21 mouse cellular contexts compared by ENCODE assay signal in genomic region chr14:57712884-57713283, GRCm38 (mm10). TPM values are rescaled to one million over a fixed set of nuclear protein-coding genes. Genes with fewer than 3 reads are reported as not detected.
DNase-seq lines count a peak whose midpoint lies in the region; ATAC-seq lines count a peak whose summit lies in the region.
"Had no signal": no experiment of that assay in that cellular context is flagged by ENCODE, and none has a peak within 500 bp of the region (broad histone marks: within the 10 kb centered on the region; RNA-seq: fewer than 3 reads in every experiment).

No protein-coding gene starts in this region.

- H3K4me2 ChIP-seq in liver, embryonic 15.5 days = no peak overlapping the region
- H3K4me2 ChIP-seq in forebrain, embryonic 12.5 days = no peak overlapping the region
- H3K4me2 ChIP-seq: embryonic facial prominence, embryonic 15.5 days; heart, embryonic 15.5 days; hindbrain, embryonic 13.5 days; kidney, embryonic 15.5 days; limb, embryonic 13.5 days had no signal

- no peak overlapping the region for H3K4me3 ChIP-seq in liver, embryonic 15.5 days (replicated peaks)
- no peak overlapping the region for H3K4me3 ChIP-seq in forebrain, embryonic 12.5 days (replicated peaks)
- H3K4me3 ChIP-seq: embryonic facial prominence, embryonic 15.5 days; heart, embryonic 15.5 days; hindbrain, embryonic 13.5 days; kidney, embryonic 15.5 days; limb, embryonic 13.5 days had no signal

- H3K4me1 ChIP-seq in liver, embryonic 15.5 days (replicated peaks) = peaks cover 53% of the 10 kb centered on the region
- peaks cover 28% of the 10 kb centered on the region for H3K4me1 ChIP-seq in forebrain, embryonic 12.5 days

- peak overlapping the region; percentile 45; the same call in 1 of the 2 replicates for H3K27ac ChIP-seq in liver, embryonic 15.5 days (replicated peaks)
- H3K27ac ChIP-seq in forebrain, embryonic 12.5 days = no peak overlapping the region
- H3K27ac ChIP-seq: embryonic facial prominence, embryonic 15.5 days; heart, embryonic 15.5 days; hindbrain, embryonic 13.5 days; kidney, embryonic 15.5 days; limb, embryonic 13.5 days had no signal

- no peak overlapping the region for H3K9ac ChIP-seq in liver, embryonic 15.5 days
- no peak overlapping the region for H3K9ac ChIP-seq in forebrain, embryonic 12.5 days
- H3K9ac ChIP-seq: embryonic facial prominence, embryonic 15.5 days; forebrain, postnatal 0 days; heart, embryonic 15.5 days; hindbrain, embryonic 13.5 days; kidney, embryonic 15.5 days; limb, embryonic 13.5 days had no signal

- H3K36me3 ChIP-seq in liver, embryonic 15.5 days (replicated peaks) = 0 out of 2 replicates have a peak, but pooled peaks cover 4% of the 10 kb centered on the region
- 0 out of 2 replicates have a peak, but pooled peaks cover 3% of the 10 kb centered on the region for H3K36me3 ChIP-seq in forebrain, embryonic 12.5 days (replicated peaks)

- peak; percentile 52 for DNase-seq in lung, postnatal 36 days
- no peak for DNase-seq in lung, postnatal 10 days
- no peak for DNase-seq in left cerebral cortex, postnatal 14 days (ENCODE audit: low spot score in 2 of 2)
- DNase-seq in ovary, postnatal 36 days (ENCODE audit: low spot score) = no peak
- DNase-seq: adrenal gland, adult 8-10 months; forebrain, postnatal 0 days; gastrocnemius, postnatal 36 days; thymus, postnatal 14 days had no signal

- no peaks in the 10 kb centered on the region for H3K27me3 ChIP-seq in liver, embryonic 15.5 days
- no peaks in the 10 kb centered on the region for H3K27me3 ChIP-seq in forebrain, embryonic 12.5 days
- H3K27me3 ChIP-seq: embryonic facial prominence, embryonic 15.5 days; heart, embryonic 15.5 days; hindbrain, embryonic 13.5 days; kidney, embryonic 15.5 days; limb, embryonic 13.5 days; Patski had no signal

- 0 out of 2 replicates have a peak, but pooled peaks have one; percentile 37 for ATAC-seq in erythroid progenitor cell, adult 5-6 weeks (replicated peaks; ENCODE audit: low FRiP score, poor library complexity, severe bottlenecking)
- ATAC-seq in liver, embryonic 15.5 days (ENCODE audit: insufficient read depth) = peak; percentile 68
- ATAC-seq in neutrophil, adult 5-6 weeks (ENCODE audit: extremely low read depth, insufficient number of reproducible peaks, low FRiP score, poor library complexity, severe bottlenecking) = peak; percentile 73
- ATAC-seq in forebrain, embryonic 12.5 days (ENCODE audit: low FRiP score) = no peak
- ATAC-seq: forebrain, postnatal 0 days; Patski had no signal

- no peaks in the 10 kb centered on the region for H3K9me3 ChIP-seq in liver, embryonic 15.5 days (replicated peaks)
- H3K9me3 ChIP-seq in forebrain, embryonic 12.5 days = no peaks in the 10 kb centered on the region
- H3K9me3 ChIP-seq: embryonic facial prominence, embryonic 15.5 days; heart, embryonic 15.5 days; hindbrain, embryonic 13.5 days; kidney, embryonic 15.5 days; limb, embryonic 13.5 days had no signal

- intact Hi-C loops in left cerebral cortex, postnatal 14 days (cut with DNase I) = no loop called here

- WGBS in liver, embryonic 15.5 days (ENCODE audit: insufficient replicate concordance) = 18% methylated on average over 1 of the region's 1 CpGs
- 88% methylated on average over 1 of the region's 1 CpGs for WGBS in forebrain, embryonic 12.5 days

RNA-seq across cellular contexts. Expression of gene Gm49361, which starts 33.0 kb away (rescaled TPM):
- not detected in 2 replicates for total RNA-seq in erythroid progenitor cell, adult 5-6 weeks (2015; ENCODE audit: low replicate concordance)
- not detected in 2 replicates for total RNA-seq in erythroid progenitor cell, adult 5-6 weeks (2017; ENCODE audit: low replicate concordance)
- polyA plus RNA-seq in liver, embryonic 15.5 days (2015; fragmentation: Nextera tagmentation; extraction: Ambion mirVana) = not detected in 2 replicates
- total RNA-seq in neutrophil, adult 5-6 weeks (2017) = not detected in 2 replicates
- under 1 TPM in 1 of 2 experiments, not detected in 1; 0.64 TPM for total RNA-seq in left cerebral cortex, postnatal 14 days (2021)
- not detected in 2 replicates for polyA plus RNA-seq in forebrain, embryonic 12.5 days (2016; fragmentation: Nextera tagmentation; extraction: Ambion mirVana)
- total RNA-seq: forebrain, postnatal 0 days; layer of hippocampus, postnatal 14 days had no signal
- polyA plus RNA-seq: C2C12; embryonic facial prominence, embryonic 15.5 days; forebrain, postnatal 0 days; heart, embryonic 15.5 days; hindbrain, embryonic 13.5 days; kidney, embryonic 15.5 days; limb, embryonic 13.5 days; neural tube, embryonic 11.5 days; Patski had no signal

RNA-seq across cellular contexts. Expression of gene Lats2, which starts 45.3 kb away (rescaled TPM):
- total RNA-seq in erythroid progenitor cell, adult 5-6 weeks (2015; ENCODE audit: low replicate concordance) = 24.9 and 33.5 TPM in 2 replicates
- 38.4 and 38.9 TPM in 2 replicates for total RNA-seq in erythroid progenitor cell, adult 5-6 weeks (2017; ENCODE audit: low replicate concordance)
- polyA plus RNA-seq in liver, embryonic 15.5 days (2015; fragmentation: Nextera tagmentation; extraction: Ambion mirVana) = 5.5 and 5.8 TPM in 2 replicates
- total RNA-seq in neutrophil, adult 5-6 weeks (2017) = 58.7 and 59.2 TPM in 2 replicates
- total RNA-seq in left cerebral cortex, postnatal 14 days (2021) = 10 to 100 TPM; 11.3 to 13.5 TPM
- polyA plus RNA-seq in forebrain, embryonic 12.5 days (2016; fragmentation: Nextera tagmentation; extraction: Ambion mirVana) = 14.5 and 15.0 TPM in 2 replicates

RNA-seq across cellular contexts. Expression of gene Xpo4, which starts 47.7 kb away (rescaled TPM):
- 20.5 and 23.1 TPM in 2 replicates for total RNA-seq in erythroid progenitor cell, adult 5-6 weeks (2015; ENCODE audit: low replicate concordance)
- total RNA-seq in erythroid progenitor cell, adult 5-6 weeks (2017; ENCODE audit: low replicate concordance) = 39.3 and 75.2 TPM in 2 replicates
- polyA plus RNA-seq in liver, embryonic 15.5 days (2015; fragmentation: Nextera tagmentation; extraction: Ambion mirVana) = 11.8 and 11.9 TPM in 2 replicates
- 23.9 and 27.1 TPM in 2 replicates for total RNA-seq in neutrophil, adult 5-6 weeks (2017)
- 10 to 100 TPM; 12.8 to 13.0 TPM for total RNA-seq in left cerebral cortex, postnatal 14 days (2021)
- 26.3 and 26.8 TPM in 2 replicates for polyA plus RNA-seq in forebrain, embryonic 12.5 days (2016; fragmentation: Nextera tagmentation; extraction: Ambion mirVana)
